Mouse (Mus musculus) hindbrain, embryonic 16.5 days (tissue): ENCODE results near the gene Nr3c2. TPM values are rescaled to one million over a fixed set of nuclear protein-coding genes. Genes with fewer than 3 reads are reported as not detected.

Source experiments
- ATAC-seq: fragments of 200-750 bp; cut with Nextera tagmentation; 2 replicates; pipeline ENCODE4 v1.8.0; 2017; ENCODE audit warnings: moderate TSS enrichment, moderate library complexity
- H3K27ac ChIP-seq: fragments of 300-500 bp; sonication (generic); 2 replicates; pipeline ENCODE4 v1.5.1; 2014; ENCODE audit warnings: low read depth, mild to moderate bottlenecking, control low read depth, low read length, moderate library complexity
- H3K27me3 ChIP-seq: fragments of 300-500 bp; sonication (generic); replicated peaks from 2 replicates; pipeline ENCODE4 v1.6.1; 2014; ENCODE audit warnings: low read length; ENCODE audit not compliant: control insufficient read depth, insufficient read depth
- H3K36me3 ChIP-seq: fragments of 300-500 bp; sonication (generic); 2 replicates; pipeline ENCODE4 v1.6.1; 2014; ENCODE audit warnings: mild to moderate bottlenecking, low read length, moderate library complexity, mixed read lengths; ENCODE audit not compliant: control insufficient read depth, insufficient read depth
- H3K4me1 ChIP-seq: fragments of 300-500 bp; sonication (generic); 2 replicates; pipeline ENCODE4 v1.6.1; 2014; ENCODE audit warnings: low read depth, low read length; ENCODE audit not compliant: control insufficient read depth, insufficient read depth
- H3K4me2 ChIP-seq: fragments of 300-500 bp; sonication (generic); 2 replicates; pipeline ENCODE4 v1.6.1; 2014; ENCODE audit warnings: mild to moderate bottlenecking, low read length, control low read depth, moderate library complexity
- H3K4me3 ChIP-seq: fragments of 300-500 bp; sonication (generic); 2 replicates; pipeline ENCODE4 v1.5.1; 2014; ENCODE audit warnings: mild to moderate bottlenecking, low read length, control low read depth, moderate library complexity
- H3K9ac ChIP-seq: fragments of 300-500 bp; sonication (generic); 2 replicates; pipeline ENCODE4 v1.6.1; 2014; ENCODE audit warnings: low read depth, mild to moderate bottlenecking, control low read depth, low read length, moderate library complexity
- H3K9me3 ChIP-seq: fragments of 300-500 bp; sonication (generic); 2 replicates; pipeline ENCODE4 v1.6.1; 2014; ENCODE audit warnings: mild to moderate bottlenecking, low read length, moderate library complexity; ENCODE audit not compliant: control insufficient read depth
- WGBS: fragments of 180-500 bp; shearing (Covaris S2); extraction: QIAGEN DNeasy Blood & Tissue Kit; methylation state at CpG from one replicate; pipeline ENCODE4 v1.1.7; 2014; 5-methylcytosine and 5-hydroxymethylcytosine counted together
- polyA plus RNA-seq: library from polyadenylated mRNA; unstranded; fragments of >200 nt; fragmentation: Nextera tagmentation; extraction: Ambion mirVana; gene quantifications from 2 replicates; pipeline ENCODE4 v1.2.1, GENCODE M21; 2015

Nr3c2 gene
- polyA plus RNA-seq, 1 experiment from 2014 or later = 4.8 TPM

DNA sequence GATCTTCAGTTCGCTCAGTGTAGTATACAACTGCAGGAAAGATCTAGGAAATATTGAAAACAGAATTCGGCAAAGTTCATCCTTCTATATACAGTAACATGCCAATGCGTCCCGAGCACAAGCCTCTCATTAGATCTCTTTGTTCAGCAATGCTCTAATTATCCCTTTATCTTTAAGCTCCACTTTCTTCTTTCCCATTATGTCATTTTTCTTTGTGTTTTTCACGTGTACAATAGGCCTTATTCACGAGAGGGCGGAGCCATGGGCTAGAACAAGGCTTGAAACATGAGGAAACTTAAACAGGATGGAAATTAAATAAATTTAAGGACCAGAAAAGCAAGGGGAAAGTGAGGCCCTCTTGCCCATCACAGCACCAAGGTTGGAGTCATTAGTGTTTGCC, 329.4 kb downstream of the Nr3c2 start:
- no peaks in the 10 kb centered on the region for H3K9me3 ChIP-seq
- no peaks in the 10 kb centered on the region; the same call in 1 of the 2 replicates for H3K27me3 ChIP-seq
- ATAC-seq = no peak
- H3K4me2 ChIP-seq = no peak overlapping the region
- no peak overlapping the region for H3K27ac ChIP-seq
- H3K9ac ChIP-seq = no peak overlapping the region
- 80% methylated on average over 7 of the region's 7 CpGs for WGBS
- H3K4me3 ChIP-seq = no peak overlapping the region
- H3K4me1 ChIP-seq = no peaks in the 10 kb centered on the region
- no peaks in the 10 kb centered on the region for H3K36me3 ChIP-seq

DNA sequence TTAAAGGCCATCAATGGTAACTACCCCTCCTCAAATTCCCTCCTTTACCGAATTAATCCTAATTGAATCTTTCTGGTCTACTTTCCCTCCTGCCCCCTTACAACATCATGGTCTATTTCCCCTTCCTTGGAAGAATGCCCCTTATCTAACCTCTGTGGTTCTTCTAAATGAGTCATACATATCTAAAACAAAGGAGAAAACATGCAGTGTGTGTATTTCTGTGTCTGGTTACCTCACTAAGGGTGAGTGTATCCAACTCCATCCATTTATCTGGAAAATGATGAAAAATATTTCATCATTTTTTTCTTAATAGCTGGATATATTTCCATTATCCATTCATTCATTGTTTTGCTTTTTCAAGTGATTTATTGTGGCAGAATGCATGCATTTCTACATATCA, 332.0 kb downstream of the Nr3c2 start:
- WGBS = 86% methylated on average over 1 of the region's 1 CpGs

DNA sequence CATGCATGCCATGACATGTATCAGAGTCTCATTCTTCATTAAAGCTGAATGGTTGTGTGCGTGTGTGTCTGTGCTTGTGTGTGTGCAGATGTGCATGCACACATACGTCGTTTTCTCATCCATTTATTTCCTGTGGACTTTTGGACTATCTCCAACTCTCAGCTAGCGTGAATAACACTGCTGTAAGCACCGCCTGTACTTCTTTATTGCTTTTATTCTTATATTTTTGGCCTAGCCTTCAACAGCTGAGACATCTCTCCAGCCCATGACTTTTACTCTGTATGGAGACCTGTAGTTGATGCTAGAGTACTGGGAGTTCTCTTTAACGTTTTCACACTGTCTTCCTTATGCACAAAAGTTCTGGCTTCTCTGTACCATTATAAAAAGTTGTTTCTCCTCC, 332.6 kb downstream of the Nr3c2 start:
- ATAC-seq = no peak
- no peak overlapping the region for H3K4me3 ChIP-seq
- no peaks in the 10 kb centered on the region; the same call in 1 of the 2 replicates for H3K27me3 ChIP-seq
- no peak overlapping the region for H3K9ac ChIP-seq
- no peaks in the 10 kb centered on the region for H3K4me1 ChIP-seq
- no peaks in the 10 kb centered on the region for H3K36me3 ChIP-seq
- no peak overlapping the region for H3K27ac ChIP-seq
- WGBS = 56% methylated on average over 6 of the region's 6 CpGs
- H3K4me2 ChIP-seq = no peak overlapping the region
- no peaks in the 10 kb centered on the region for H3K9me3 ChIP-seq

More for the DNA sequence above, 332.0 kb downstream of the Nr3c2 start:
- no peak overlapping the region for H3K4me3 ChIP-seq
- no peak overlapping the region for H3K9ac ChIP-seq
- no peaks in the 10 kb centered on the region for H3K36me3 ChIP-seq
- no peak overlapping the region for H3K4me2 ChIP-seq
- H3K27ac ChIP-seq = no peak overlapping the region
- H3K4me1 ChIP-seq = no peaks in the 10 kb centered on the region
- no peak for ATAC-seq
- no peaks in the 10 kb centered on the region for H3K9me3 ChIP-seq
- no peaks in the 10 kb centered on the region; the same call in 1 of the 2 replicates for H3K27me3 ChIP-seq

DNA sequence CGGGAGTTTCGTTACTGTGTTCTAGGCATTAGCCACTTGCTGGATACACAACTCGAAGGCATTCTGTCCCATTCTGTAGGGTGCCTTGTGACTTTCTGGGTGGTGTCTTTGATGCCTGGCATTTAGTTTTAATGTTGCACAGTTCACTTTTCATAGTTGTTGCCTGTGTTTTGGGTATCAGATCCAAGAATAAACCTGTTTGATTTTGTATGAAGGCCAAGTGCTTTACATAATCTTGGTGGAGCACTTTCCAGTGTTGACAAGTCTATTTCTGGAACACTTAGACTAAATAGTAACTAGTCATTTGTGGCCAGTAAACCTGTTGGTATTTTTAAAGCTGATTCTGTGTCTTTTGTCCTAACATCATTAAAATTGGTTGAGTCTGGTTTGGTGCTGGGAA, 333.2 kb downstream of the Nr3c2 start:
- Histone ChIP-seq H3K9ac (no peak overlapping the region), H3K9me3 (no peaks in the 10 kb centered on the region), H3K4me1 (no peaks in the 10 kb centered on the region), H3K27me3 (no peaks in the 10 kb centered on the region; the same call in 1 of the 2 replicates), H3K36me3 (no peaks in the 10 kb centered on the region), H3K27ac (no peak overlapping the region), H3K4me3 (no peak overlapping the region), H3K4me2 (no peak overlapping the region)
- WGBS = 88% methylated on average over 3 of the region's 3 CpGs
- no peak for ATAC-seq

DNA sequence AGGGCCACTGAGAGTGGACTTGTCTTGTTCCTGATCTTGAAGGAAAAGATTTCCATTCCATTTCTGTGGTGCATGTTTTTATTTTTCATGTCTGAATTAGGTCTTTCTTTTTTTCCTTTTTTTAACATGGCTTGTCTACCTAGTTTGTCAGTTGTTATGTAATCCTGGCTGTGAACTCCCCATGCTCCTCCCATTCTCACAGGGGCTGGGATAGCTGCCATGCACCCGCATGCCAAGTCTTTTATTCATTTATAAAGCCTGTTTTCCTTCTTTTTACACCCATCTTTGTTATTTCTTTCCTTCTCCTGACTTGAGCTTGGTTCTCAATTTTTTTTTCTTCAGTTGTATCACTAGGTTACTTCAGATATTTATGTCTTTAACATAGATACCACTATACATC, 337.5 kb downstream of the Nr3c2 start:
- H3K4me3 ChIP-seq = no peak overlapping the region
- H3K9ac ChIP-seq = no peak overlapping the region
- H3K4me1 ChIP-seq = no peaks in the 10 kb centered on the region
- H3K36me3 ChIP-seq = no peaks in the 10 kb centered on the region
- no peaks in the 10 kb centered on the region for H3K27me3 ChIP-seq
- ATAC-seq = no peak
- no peak overlapping the region for H3K27ac ChIP-seq
- no peak overlapping the region for H3K4me2 ChIP-seq
- no peaks in the 10 kb centered on the region for H3K9me3 ChIP-seq
- 76% methylated on average over 1 of the region's 1 CpGs for WGBS

DNA sequence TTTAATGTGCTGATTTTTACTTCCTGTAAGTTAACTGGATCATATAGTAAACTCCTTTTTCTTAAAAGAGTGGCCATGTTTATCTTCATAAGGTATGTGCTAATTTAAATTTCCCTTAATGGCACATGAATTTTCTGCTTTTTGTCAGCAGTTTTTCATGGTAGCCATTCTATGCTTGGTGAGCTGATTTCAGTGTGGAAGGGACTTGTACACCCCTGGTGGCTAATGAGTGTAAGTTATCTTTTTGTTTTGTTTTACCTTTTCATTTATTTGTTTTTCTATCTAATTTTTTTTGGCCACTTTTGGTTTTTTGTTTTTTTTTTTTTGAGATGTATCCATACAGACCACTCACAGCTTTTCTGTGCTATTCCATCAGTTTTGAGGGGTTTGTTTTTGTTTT, 340.2 kb downstream of the Nr3c2 start:
- no peak overlapping the region for H3K27ac ChIP-seq
- no peaks in the 10 kb centered on the region for H3K4me1 ChIP-seq
- H3K27me3 ChIP-seq = no peaks in the 10 kb centered on the region
- no peaks in the 10 kb centered on the region for H3K36me3 ChIP-seq
- no peak for ATAC-seq
- H3K4me3 ChIP-seq = no peak overlapping the region
- no peaks in the 10 kb centered on the region for H3K9me3 ChIP-seq
- H3K4me2 ChIP-seq = no peak overlapping the region
- H3K9ac ChIP-seq = no peak overlapping the region

DNA sequence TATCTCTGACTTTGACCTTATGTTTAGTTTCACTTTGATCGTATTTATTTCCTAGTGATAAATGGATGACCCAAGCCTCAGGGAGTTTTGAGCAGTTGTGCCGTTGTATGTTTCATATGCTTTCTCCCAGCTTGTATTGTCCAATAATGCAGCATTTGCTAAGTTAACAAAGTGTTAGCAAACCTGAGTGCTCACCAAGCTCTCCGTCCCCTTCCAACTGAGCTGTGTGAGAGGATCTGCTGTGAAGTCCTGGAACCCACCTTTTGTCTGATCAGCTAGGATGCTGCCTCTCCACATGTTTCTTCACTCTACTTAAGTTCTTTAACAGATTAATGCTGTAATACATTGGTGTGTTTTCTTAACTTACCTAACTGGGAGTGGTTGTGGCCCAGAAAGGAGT, 342.1 kb downstream of the Nr3c2 start:
- Histone ChIP-seq H3K9ac (no peak overlapping the region), H3K9me3 (no peaks in the 10 kb centered on the region), H3K4me1 (no peaks in the 10 kb centered on the region), H3K27me3 (no peaks in the 10 kb centered on the region), H3K27ac (no peak overlapping the region), H3K4me3 (no peak overlapping the region), H3K36me3 (no peaks in the 10 kb centered on the region), H3K4me2 (no peak overlapping the region)
- ATAC-seq = no peak
- WGBS = 93% methylated on average over 3 of the region's 3 CpGs

DNA sequence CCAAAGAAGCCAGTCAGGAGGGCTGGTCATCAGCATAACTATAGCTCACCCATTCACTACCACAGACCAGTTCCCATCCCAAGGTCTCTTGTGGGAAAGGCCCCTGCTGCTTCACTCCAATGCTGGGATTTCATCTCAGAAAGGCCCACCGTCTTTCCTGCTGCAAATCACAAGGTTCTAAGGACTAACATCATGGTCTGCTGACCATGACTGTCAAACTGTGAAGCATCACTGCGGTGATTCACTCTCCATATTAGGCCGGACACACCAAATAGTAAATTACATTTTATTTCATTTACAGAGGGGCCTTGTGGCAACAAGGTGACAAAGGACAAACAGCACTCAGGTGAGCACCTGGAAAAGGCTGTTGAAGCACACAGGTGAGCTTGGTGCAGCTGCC, 350.9 kb downstream of the Nr3c2 start:
- 84% methylated on average over 3 of the region's 3 CpGs for WGBS
- Histone ChIP-seq H3K4me1 (no peaks in the 10 kb centered on the region; the same call in 1 of the 2 replicates), H3K36me3 (no peaks in the 10 kb centered on the region), H3K9me3 (no peaks in the 10 kb centered on the region), H3K4me2 (no peak overlapping the region), H3K4me3 (no peak overlapping the region), H3K9ac (no peak overlapping the region), H3K27ac (no peak overlapping the region), H3K27me3 (no peaks in the 10 kb centered on the region)
- ATAC-seq = no peak

DNA sequence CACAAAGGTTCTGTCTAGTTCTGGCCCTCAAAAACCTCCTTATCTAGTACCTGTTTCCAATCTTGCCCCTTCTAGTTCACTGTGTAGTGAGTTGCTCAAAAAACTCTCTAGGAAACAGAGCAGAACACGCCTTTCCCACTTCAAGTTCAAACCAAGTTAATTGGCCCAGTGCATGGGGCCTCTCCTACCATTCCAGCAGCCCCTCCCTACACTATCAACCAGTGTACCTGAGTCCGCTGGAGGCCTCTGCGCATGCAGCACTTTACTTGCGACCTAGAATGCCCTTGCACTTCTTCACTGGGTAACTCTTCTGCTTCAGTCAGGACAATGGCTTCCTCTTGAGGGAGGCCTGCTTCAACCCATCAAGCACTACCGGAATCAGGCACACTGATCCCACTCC, 351.9 kb downstream of the Nr3c2 start:
- WGBS = 94% methylated on average over 5 of the region's 5 CpGs
- ATAC-seq = no peak
- no peaks in the 10 kb centered on the region for H3K27me3 ChIP-seq
- H3K27ac ChIP-seq = no peak overlapping the region
- no peaks in the 10 kb centered on the region; the same call in 1 of the 2 replicates for H3K4me1 ChIP-seq
- H3K9me3 ChIP-seq = no peaks in the 10 kb centered on the region
- H3K4me2 ChIP-seq = no peak overlapping the region
- H3K36me3 ChIP-seq = no peaks in the 10 kb centered on the region
- no peak overlapping the region for H3K9ac ChIP-seq
- H3K4me3 ChIP-seq = no peak overlapping the region

DNA sequence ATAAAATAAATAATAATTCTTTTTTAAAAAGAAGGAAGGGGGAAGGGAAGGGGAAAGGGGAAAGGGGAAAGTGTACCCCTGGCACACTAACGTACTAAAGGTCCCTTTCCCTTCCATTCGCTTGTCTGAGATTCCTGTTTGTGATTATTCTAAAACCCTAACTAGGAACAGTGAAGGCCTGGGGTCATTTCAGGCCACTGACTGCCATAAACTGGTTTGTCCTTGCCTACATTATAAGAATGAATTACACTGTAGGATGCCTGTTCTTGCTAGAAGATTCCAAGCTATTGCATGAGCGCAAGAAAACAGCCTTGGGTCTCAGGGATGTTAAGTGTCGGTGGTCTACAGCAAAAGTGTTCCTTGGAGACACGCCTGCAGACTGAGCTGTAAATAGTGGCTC, 355.2 kb downstream of the Nr3c2 start:
- no peaks in the 10 kb centered on the region for H3K9me3 ChIP-seq
- no peak overlapping the region for H3K4me3 ChIP-seq
- H3K27me3 ChIP-seq = no peaks in the 10 kb centered on the region
- H3K36me3 ChIP-seq = no peaks in the 10 kb centered on the region
- H3K9ac ChIP-seq = no peak overlapping the region
- no peaks in the 10 kb centered on the region; the same call in 1 of the 2 replicates for H3K4me1 ChIP-seq
- H3K4me2 ChIP-seq = no peak overlapping the region
- no peak for ATAC-seq
- WGBS = 68% methylated on average over 5 of the region's 5 CpGs
- H3K27ac ChIP-seq = no peak overlapping the region
